Mouse (Mus musculus) kidney, embryonic 16.5 days (tissue): ENCODE results near the gene Prss2. TPM values are rescaled to one million over a fixed set of nuclear protein-coding genes. Genes with fewer than 3 reads are reported as not detected.
A peak's percentile ranks its signal among the peaks of the same experiment; 100 is the strongest.
"Not testable (repeated sequence)": the region's sequence is repeated elsewhere in the genome, so short reads cannot be mapped to it uniquely, and the experiment has no call there.

Experiments
- ATAC-seq: fragments of 200-750 bp; cut with Nextera tagmentation; 2 replicates; pipeline ENCODE4 v1.8.0; 2017; ENCODE audit warnings: moderate TSS enrichment; ENCODE audit not compliant: low FRiP score, low TSS enrichment
- H3K27ac ChIP-seq: fragments of 300-500 bp; sonication (generic); 2 replicates; pipeline ENCODE4 v1.5.1; 2014; ENCODE audit warnings: low read length
- H3K27me3 ChIP-seq: fragments of 300-500 bp; sonication (generic); 2 replicates; pipeline ENCODE4 v1.6.1; 2014; ENCODE audit warnings: low read length, control low read depth, mixed read lengths; ENCODE audit not compliant: insufficient read depth
- H3K36me3 ChIP-seq: fragments of 300-500 bp; sonication (generic); 2 replicates; pipeline ENCODE4 v1.6.1; 2014; ENCODE audit warnings: low read length, control low read depth, mixed read lengths; ENCODE audit not compliant: insufficient read depth
- H3K4me1 ChIP-seq: fragments of 300-500 bp; sonication (generic); 2 replicates; pipeline ENCODE4 v1.6.1; 2014; ENCODE audit warnings: low read length, control low read depth, mixed read lengths; ENCODE audit not compliant: insufficient read depth
- H3K4me2 ChIP-seq: fragments of 300-500 bp; sonication (generic); replicated peaks from 2 replicates; pipeline ENCODE4 v1.6.1; 2014; ENCODE audit warnings: low read depth, low read length
- H3K4me3 ChIP-seq: fragments of 300-500 bp; sonication (generic); 2 replicates; pipeline ENCODE4 v1.5.1; 2014; ENCODE audit warnings: mild to moderate bottlenecking, low read length
- H3K9ac ChIP-seq: fragments of 300-500 bp; sonication (generic); replicated peaks from 2 replicates; pipeline ENCODE4 v1.6.1; 2014; ENCODE audit warnings: low read length
- H3K9me3 ChIP-seq: fragments of 300-500 bp; sonication (generic); 2 replicates; pipeline ENCODE4 v1.6.1; 2016; ENCODE audit warnings: low read length, control low read depth
- WGBS: fragments of 180-500 bp; shearing (Covaris S2); extraction: QIAGEN DNeasy Blood & Tissue Kit; methylation state at CpG from one replicate; pipeline ENCODE4 v1.1.7; 2014; 5-methylcytosine and 5-hydroxymethylcytosine counted together
- polyA plus RNA-seq: library from polyadenylated mRNA; unstranded; fragments of >200 nt; fragmentation: Nextera tagmentation; extraction: Ambion mirVana; gene quantifications from 2 replicates; pipeline ENCODE4 v1.2.1, GENCODE M21; 2015

Gene Prss2
- polyA plus RNA-seq, 1 experiment from 2014 or later: not detected

DNA sequence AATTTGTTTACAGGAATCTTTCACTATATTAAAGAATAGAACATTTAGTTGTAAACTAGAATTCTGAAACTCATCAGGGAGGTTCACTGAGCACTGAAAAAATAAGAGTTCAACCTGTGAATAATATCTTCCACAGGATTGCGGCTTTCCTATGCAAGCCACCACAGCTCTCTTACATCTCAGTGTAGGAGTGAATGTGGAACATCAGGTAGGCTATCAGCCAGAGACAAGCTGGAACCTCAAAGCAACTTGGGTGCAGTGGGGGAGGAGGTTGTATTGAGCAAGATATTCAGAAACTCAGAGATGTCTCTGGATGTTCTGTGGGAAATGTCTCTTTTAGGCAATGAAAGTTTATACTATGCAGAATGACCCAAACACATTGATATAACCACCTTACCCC lies 15.8 kb downstream of the Prss2 start:
- Histone ChIP-seq H3K4me2 (no peak overlapping the region), H3K36me3 (no peaks in the 10 kb centered on the region), H3K9me3 (no peaks in the 10 kb centered on the region), H3K4me3 (no peak overlapping the region), H3K9ac (no peak overlapping the region), H3K4me1 (no peaks in the 10 kb centered on the region), H3K27me3 (no peaks in the 10 kb centered on the region; the same call in 1 of the 2 replicates), H3K27ac (no peak overlapping the region)
- ATAC-seq: no peak
- WGBS: 93% methylated on average over 1 of the region's 1 CpGs

DNA sequence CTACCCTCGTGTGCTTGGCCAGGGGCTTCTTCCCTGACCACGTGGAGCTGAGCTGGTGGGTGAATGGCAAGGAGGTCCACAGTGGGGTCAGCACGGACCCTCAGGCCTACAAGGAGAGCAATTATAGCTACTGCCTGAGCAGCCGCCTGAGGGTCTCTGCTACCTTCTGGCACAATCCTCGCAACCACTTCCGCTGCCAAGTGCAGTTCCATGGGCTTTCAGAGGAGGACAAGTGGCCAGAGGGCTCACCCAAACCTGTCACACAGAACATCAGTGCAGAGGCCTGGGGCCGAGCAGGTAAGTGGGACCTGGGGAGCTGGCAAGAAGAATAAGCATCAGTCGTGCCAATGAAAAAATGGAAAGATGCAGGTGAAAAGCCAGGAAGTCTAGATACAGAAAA lies 16.7 kb downstream of the Prss2 start:
- H3K27me3 ChIP-seq, H3K4me3 ChIP-seq, H3K27ac ChIP-seq, H3K4me2 ChIP-seq, ATAC-seq, H3K36me3 ChIP-seq, H3K9ac ChIP-seq, H3K9me3 ChIP-seq, H3K4me1 ChIP-seq: not testable (repeated sequence)
- 89% methylated on average over 5 of the region's 8 CpGs for WGBS

DNA sequence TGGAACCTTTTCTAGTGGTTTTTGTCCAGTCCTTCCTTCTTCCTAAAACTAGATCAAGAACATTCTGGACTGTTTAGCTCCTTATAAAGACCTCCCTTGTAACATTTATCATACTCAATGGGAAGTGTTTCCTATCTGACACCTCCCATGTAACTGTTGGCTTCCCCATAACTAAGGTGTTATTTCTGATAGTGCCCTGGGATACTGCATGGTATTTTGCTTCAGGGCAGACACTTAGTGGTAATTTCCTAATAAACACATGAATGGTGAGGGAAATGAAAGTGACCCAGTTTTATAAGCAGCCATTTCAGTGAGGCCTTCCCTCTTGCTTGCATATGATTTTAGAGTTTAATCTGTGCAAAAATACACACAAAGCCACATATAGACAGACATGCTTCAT lies 19.2 kb downstream of the Prss2 start:
- Histone ChIP-seq H3K36me3 (no peaks in the 10 kb centered on the region), H3K9me3 (no peaks in the 10 kb centered on the region), H3K27me3 (peaks cover 3% of the 10 kb centered on the region; the same call in 1 of the 2 replicates), H3K4me1 (no peaks in the 10 kb centered on the region), H3K4me2 (no peak overlapping the region), H3K4me3 (no peak overlapping the region), H3K9ac (no peak overlapping the region), H3K27ac (no peak overlapping the region)
- ATAC-seq: no peak

DNA sequence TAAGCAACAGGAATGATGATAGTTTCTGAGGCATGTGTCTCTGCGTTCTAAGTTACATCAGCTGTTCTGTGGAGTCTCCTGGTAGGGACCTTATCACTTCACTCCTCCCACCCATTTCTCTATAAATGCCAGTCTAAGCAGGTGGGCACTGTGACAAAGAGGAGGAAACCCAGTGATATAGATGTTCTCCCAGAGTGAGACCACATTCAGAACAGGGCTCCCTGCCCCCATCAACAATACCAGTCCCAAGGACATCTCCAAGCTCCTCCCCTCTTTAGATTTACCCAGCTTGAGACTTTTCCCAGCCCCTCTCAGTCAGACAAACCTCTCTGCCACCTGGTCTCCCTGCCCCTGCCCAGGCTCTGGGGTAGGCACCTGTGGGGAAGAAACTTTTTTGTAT lies 20.2 kb downstream of the Prss2 start:
- 76% methylated on average over 1 of the region's 1 CpGs for WGBS
- no peak for ATAC-seq
- Histone ChIP-seq H3K9ac (no peak overlapping the region), H3K4me2 (no peak overlapping the region), H3K4me1 (no peaks in the 10 kb centered on the region), H3K36me3 (no peaks in the 10 kb centered on the region), H3K27ac (no peak overlapping the region), H3K27me3 (peaks cover 3% of the 10 kb centered on the region; the same call in 1 of the 2 replicates), H3K4me3 (no peak overlapping the region), H3K9me3 (no peaks in the 10 kb centered on the region)

DNA sequence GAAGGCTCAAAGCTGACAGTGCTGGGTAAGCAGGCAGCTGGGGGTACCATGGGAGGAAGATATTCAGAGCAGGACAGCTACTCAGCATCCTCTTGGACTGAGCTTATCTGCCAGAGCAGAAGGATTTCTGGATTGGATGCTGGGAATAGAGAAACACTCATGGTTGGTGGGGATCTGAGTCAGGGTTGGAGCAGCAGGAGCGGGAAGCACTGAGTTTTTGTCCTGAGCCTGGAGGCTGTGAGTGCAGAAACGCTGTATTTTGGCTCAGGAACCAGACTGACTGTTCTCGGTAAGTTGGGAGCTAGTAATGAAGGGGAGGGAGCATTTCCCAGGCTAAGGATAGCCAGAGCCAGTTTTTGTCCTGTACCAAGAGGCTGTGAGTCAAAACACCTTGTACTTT lies 21.4 kb downstream of the Prss2 start:
- no peak for ATAC-seq
- peak overlapping the region; percentile 35 for H3K4me3 ChIP-seq
- H3K9ac ChIP-seq: no peak overlapping the region
- peak overlapping the region; percentile 56 for H3K4me2 ChIP-seq
- H3K27ac ChIP-seq: no peak overlapping the region
- H3K36me3 ChIP-seq: no peaks in the 10 kb centered on the region
- WGBS: 21% methylated on average over 3 of the region's 3 CpGs
- H3K27me3 ChIP-seq: peaks cover 3% of the 10 kb centered on the region; the same call in 1 of the 2 replicates
- no peaks in the 10 kb centered on the region for H3K4me1 ChIP-seq
- no peaks in the 10 kb centered on the region for H3K9me3 ChIP-seq

DNA sequence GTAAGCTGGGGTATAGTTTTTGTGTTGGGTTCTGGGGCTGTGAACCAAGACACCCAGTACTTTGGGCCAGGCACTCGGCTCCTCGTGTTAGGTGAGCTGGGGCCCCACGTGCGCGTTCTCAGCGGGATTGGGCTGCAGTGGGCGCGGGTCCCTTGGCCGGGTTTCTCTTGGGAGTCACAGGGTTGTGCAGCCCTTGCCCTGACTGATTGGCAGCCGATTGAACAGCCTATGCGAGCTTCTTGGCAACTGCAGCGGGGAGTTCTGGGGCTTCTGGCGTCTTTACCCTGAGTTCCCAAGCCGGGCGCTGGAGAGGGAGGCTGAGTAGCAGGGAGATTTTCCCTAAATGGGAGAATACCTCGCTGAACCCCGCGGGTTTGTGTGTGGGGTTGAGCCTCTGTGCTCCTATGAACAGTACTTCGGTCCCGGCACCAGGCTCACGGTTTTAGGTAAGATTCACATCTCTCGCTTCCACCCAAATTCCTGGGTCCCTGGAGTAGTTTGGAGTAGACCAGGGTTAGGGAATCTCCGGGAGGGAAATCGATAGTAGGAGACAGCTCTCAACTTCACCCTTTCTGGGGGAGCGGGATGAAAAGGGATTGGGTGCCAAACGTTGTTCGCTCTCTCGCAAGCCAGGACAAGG lies 21.9 kb downstream of the Prss2 start:
- 5% methylated on average over 28 of the region's 28 CpGs for WGBS
- no peaks in the 10 kb centered on the region for H3K36me3 ChIP-seq
- H3K4me1 ChIP-seq: no peaks in the 10 kb centered on the region
- ATAC-seq: no peak; the same call in 1 of the 2 replicates
- H3K27me3 ChIP-seq: peaks cover 3% of the 10 kb centered on the region; the same call in 1 of the 2 replicates
- H3K9me3 ChIP-seq: no peaks in the 10 kb centered on the region
- peak overlapping the region; percentile 56 for H3K4me2 ChIP-seq
- no peak overlapping the region for H3K27ac ChIP-seq
- peak overlapping the region; percentile 22; the same call in 1 of the 2 replicates for H3K9ac ChIP-seq
- H3K4me3 ChIP-seq: peak overlapping the region; percentile 35

DNA sequence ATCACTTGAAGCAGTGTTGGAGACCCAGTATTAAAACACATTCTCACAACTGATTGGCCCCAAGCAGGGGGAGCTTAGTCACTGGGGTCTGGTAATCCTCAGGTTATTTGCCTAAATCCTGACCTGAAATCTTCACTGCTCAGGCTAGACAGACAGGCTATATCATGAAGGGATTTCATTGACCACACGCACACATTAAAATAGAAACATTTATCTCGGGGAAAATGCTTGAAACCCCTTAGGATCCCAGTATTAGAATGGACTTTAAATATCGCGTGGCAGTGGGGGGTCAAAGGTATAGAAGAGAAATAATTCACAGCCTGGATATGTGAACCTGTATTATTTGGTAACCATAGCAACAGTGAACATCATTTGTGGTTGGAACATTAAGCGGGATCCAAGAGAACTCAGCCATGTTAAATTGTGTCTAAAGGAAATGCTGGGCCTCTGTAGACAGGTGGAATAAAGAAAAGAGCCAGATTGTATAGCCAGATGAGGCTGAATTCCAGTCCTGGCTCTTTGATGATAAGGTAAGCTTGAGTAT lies 22.9 kb downstream of the Prss2 start:
- H3K36me3 ChIP-seq: no peaks in the 10 kb centered on the region
- H3K27ac ChIP-seq: no peak overlapping the region
- H3K27me3 ChIP-seq: peaks cover 3% of the 10 kb centered on the region; the same call in 1 of the 2 replicates
- no peak overlapping the region for H3K4me3 ChIP-seq
- 79% methylated on average over 5 of the region's 5 CpGs for WGBS
- no peak for ATAC-seq
- no peaks in the 10 kb centered on the region for H3K4me1 ChIP-seq
- no peak overlapping the region for H3K9ac ChIP-seq
- no peak overlapping the region for H3K4me2 ChIP-seq
- no peaks in the 10 kb centered on the region for H3K9me3 ChIP-seq

DNA sequence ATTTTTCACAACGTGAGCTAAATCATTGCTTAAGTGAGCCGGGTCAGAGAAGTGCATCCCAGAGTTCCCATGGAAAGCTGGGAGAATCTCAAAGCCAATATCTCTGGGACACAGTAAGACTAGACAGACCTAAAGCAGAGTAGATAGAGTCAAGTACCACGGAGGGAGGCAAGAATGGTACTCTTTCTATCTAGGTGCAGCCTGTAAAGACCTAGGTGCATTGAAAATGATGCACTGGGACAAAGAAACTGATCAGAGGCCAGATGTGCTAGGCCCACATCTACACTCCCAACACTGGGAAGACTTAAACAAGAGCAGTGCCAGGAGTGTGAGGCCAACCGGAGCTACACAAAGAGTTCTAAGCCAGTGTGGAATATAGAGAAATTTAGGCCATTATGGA lies 23.7 kb downstream of the Prss2 start:
- ATAC-seq: no peak
- H3K4me3 ChIP-seq: no peak overlapping the region
- no peaks in the 10 kb centered on the region for H3K36me3 ChIP-seq
- H3K9ac ChIP-seq: no peak overlapping the region
- H3K9me3 ChIP-seq: no peaks in the 10 kb centered on the region
- peaks cover 3% of the 10 kb centered on the region; the same call in 1 of the 2 replicates for H3K27me3 ChIP-seq
- H3K4me1 ChIP-seq: no peaks in the 10 kb centered on the region
- no peak overlapping the region for H3K27ac ChIP-seq
- no peak overlapping the region for H3K4me2 ChIP-seq
- WGBS: 88% methylated on average over 4 of the region's 4 CpGs

DNA sequence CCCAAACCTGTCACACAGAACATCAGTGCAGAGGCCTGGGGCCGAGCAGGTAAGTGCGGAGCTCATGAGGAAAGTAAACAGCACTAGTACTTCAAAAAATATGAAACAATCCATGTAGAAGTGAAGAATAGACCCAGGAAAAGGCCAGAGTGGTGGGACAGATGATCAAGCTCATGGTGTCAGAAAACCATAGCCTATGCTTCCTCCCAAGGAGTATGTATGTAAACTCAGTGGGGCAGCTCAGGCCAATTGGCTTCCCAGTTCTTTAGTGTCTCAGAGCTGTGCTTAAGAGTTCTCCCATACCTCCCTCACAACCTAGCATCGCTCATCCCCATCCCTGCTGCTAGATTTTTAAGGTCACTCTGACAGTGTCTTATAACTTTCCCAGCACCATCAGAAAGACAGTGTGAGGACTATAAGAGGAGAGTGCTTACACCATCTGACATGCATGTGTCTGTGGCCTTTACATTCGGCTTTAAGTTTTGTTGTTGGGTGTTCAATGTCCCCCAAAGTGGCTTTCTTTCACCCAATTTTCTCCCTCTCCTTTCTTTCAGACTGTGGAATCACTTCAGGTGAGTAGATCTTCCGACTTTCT lies 25.6 kb downstream of the Prss2 start:
- Histone ChIP-seq H3K4me1 (no peaks in the 10 kb centered on the region), H3K27ac (no peak overlapping the region), H3K9me3 (no peaks in the 10 kb centered on the region), H3K4me3 (no peak overlapping the region), H3K9ac (no peak overlapping the region), H3K27me3 (peaks cover 3% of the 10 kb centered on the region; the same call in 1 of the 2 replicates), H3K4me2 (no peak overlapping the region), H3K36me3 (no peaks in the 10 kb centered on the region)
- no peak for ATAC-seq
- 85% methylated on average over 5 of the region's 5 CpGs for whole genome bisulfite sequencing

DNA sequence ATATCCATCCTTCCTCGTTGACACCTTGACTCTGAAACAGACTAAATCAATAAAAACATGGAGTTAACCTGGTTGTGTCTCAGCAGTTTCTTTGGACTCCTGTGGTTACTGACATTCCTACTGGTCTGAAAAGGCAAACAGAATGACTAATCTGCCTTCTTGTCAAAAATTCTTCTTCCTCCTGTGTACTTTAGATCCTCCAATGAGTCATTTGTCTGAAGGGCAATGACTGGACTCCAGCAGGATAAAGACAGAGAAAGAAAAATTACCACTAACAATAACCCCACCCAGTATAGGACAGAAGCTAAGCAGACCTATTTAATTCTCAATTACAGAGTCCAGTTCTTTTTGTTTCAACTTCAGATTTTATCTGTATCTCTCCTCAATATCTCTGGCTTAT lies 26.7 kb downstream of the Prss2 start:
- ATAC-seq: no peak
- Histone ChIP-seq H3K4me1 (no peaks in the 10 kb centered on the region), H3K9ac (no peak overlapping the region), H3K4me2 (no peak overlapping the region), H3K36me3 (no peaks in the 10 kb centered on the region), H3K4me3 (no peak overlapping the region), H3K27ac (no peak overlapping the region), H3K9me3 (no peaks in the 10 kb centered on the region), H3K27me3 (no peaks in the 10 kb centered on the region; the same call in 1 of the 2 replicates)
- WGBS: 77% methylated on average over 1 of the region's 1 CpGs
